Mouse (Mus musculus) hindbrain, embryonic 15.5 days (tissue): ENCODE results near the gene Prss23. TPM values are rescaled to one million over a fixed set of nuclear protein-coding genes. Genes with fewer than 3 reads are reported as not detected.

Experiments
- ATAC-seq: fragments of 200-750 bp; cut with Nextera tagmentation; 2 replicates; pipeline ENCODE4 v1.8.0; 2017; ENCODE audit warnings: low read depth, moderate number of reproducible peaks, moderate TSS enrichment; ENCODE audit not compliant: low FRiP score
- H3K27ac ChIP-seq: fragments of 300-500 bp; sonication (generic); replicated peaks from 2 replicates; pipeline ENCODE4 v1.5.1; 2015; ENCODE audit warnings: mild to moderate bottlenecking, inconsistent platforms
- H3K27me3 ChIP-seq: fragments of 300-500 bp; sonication (generic); 2 replicates; pipeline ENCODE4 v1.6.1; 2015; ENCODE audit warnings: control low read depth, inconsistent platforms
- H3K36me3 ChIP-seq: fragments of 300-500 bp; sonication (generic); 2 replicates; pipeline ENCODE4 v1.6.1; 2015; ENCODE audit warnings: control low read depth, inconsistent platforms
- H3K4me1 ChIP-seq: fragments of 300-500 bp; sonication (generic); replicated peaks from 2 replicates; pipeline ENCODE4 v1.6.1; 2015; ENCODE audit warnings: control low read depth, inconsistent platforms
- H3K4me2 ChIP-seq: fragments of 300-500 bp; sonication (generic); 2 replicates; pipeline ENCODE4 v1.6.1; 2015; ENCODE audit warnings: moderate library complexity, mild to moderate bottlenecking, inconsistent platforms
- H3K4me3 ChIP-seq: fragments of 300-500 bp; sonication (generic); 2 replicates; pipeline ENCODE4 v1.5.1; 2015; ENCODE audit warnings: mild to moderate bottlenecking, inconsistent platforms
- H3K9ac ChIP-seq: fragments of 300-500 bp; sonication (generic); 2 replicates; pipeline ENCODE4 v1.6.1; 2015; ENCODE audit warnings: inconsistent platforms
- H3K9me3 ChIP-seq: fragments of 300-500 bp; sonication (generic); 2 replicates; pipeline ENCODE4 v1.6.1; 2016; ENCODE audit warnings: control low read depth, inconsistent platforms
- WGBS: fragments of 180-500 bp; shearing (Covaris S2); methylation state at CpG from one replicate; pipeline ENCODE4 v1.1.7; 2015; 5-methylcytosine and 5-hydroxymethylcytosine counted together
- polyA plus RNA-seq: library from polyadenylated mRNA; unstranded; fragments of >200 nt; fragmentation: Nextera tagmentation; extraction: Ambion mirVana; gene quantifications from 2 replicates; pipeline ENCODE4 v1.2.1, GENCODE M21; 2015

Gene Prss23
- polyA plus RNA-seq, 1 experiment from 2014 or later: 21.0 TPM

DNA sequence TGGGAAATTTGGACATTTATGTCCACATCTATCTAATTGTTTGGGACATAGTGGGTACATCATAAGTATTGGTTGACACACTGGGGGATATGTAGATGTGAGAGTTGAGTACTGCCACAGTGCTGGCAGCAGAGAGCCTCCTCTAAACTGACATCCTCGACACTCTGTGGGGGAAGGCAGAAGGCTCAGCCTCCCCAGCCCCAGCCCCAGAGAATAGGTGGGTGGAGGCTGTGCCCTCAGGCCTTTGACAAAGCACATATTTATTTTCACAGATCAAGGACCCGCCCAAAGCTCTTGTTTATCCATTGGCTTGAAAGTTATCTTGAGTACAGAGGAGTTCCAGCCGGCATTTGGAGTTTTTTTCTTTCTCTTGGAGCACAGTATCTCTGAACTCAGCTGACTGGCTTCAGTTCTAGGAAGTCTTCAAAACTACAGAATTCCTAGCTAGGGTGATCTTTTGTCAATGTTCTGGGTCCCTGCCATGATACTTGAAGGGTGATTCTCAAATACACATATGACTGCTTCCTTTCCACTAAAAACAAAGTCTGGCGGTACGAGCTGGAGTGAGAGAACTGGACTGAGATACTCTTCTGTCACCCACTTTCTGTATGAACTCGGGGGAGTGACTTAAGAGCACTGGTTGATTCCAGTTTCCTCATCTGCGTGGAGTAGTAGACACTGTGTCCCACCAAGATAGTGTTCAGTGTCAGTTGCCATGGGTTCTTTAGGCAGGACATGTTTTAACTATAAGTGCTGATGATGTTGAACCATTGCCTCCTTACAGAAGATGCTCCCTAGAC is 43.0 kb downstream of the Prss23 start:
- no peak overlapping the region for H3K9ac ChIP-seq
- H3K4me3 ChIP-seq: no peak overlapping the region
- H3K36me3 ChIP-seq: no peaks in the 10 kb centered on the region
- no peaks in the 10 kb centered on the region for H3K4me1 ChIP-seq
- no peak overlapping the region for H3K27ac ChIP-seq
- H3K9me3 ChIP-seq: no peaks in the 10 kb centered on the region
- 78% methylated on average over 7 of the region's 7 CpGs for WGBS
- ATAC-seq: no peak
- no peaks in the 10 kb centered on the region for H3K27me3 ChIP-seq
- H3K4me2 ChIP-seq: no peak overlapping the region

DNA sequence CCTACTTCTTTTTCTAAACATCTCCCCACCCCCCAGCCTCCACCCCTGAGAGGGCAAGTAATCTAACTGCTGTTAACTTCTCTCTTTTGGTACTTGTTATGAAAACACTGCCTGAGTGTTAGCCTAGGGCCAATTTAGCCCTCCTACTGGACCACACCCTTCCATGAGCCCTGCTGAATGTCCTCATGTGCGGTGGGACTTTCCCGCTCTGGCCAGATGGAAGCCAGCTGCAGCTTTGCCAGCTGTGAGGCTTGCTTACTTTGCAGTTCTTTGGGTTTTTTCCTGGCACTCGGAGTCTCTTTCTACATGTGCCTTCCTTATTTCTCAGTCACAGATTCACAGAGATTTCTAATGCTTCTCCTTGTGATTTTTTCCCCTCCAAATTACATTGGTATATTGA is 45.3 kb downstream of the Prss23 start:
- H3K27ac ChIP-seq: no peak overlapping the region
- no peak overlapping the region for H3K4me3 ChIP-seq
- no peaks in the 10 kb centered on the region for H3K4me1 ChIP-seq
- no peak overlapping the region for H3K4me2 ChIP-seq
- H3K9me3 ChIP-seq: no peaks in the 10 kb centered on the region
- H3K36me3 ChIP-seq: no peaks in the 10 kb centered on the region
- 80% methylated on average over 3 of the region's 3 CpGs for WGBS
- ATAC-seq: no peak
- no peaks in the 10 kb centered on the region for H3K27me3 ChIP-seq
- H3K9ac ChIP-seq: no peak overlapping the region

DNA sequence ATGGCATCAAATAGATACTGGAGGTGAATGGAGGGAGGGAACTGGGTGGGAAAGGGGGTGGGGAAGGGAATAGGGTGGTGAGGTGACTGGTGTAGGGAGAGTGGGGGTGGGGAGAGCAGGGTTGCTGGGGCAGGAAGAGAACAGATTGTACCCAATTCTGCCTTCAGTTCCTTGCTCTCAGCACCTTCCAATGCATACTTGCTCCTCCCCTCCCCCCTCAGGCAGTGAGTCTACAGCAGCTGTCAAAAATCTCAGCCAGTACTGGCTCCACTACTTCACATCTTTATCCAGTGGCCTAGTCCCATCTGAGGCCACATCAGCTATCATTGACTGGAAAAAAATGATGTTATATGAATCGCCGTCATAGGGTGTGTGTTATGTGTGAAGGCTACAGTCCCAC is 48.5 kb downstream of the Prss23 start:
- no peak for ATAC-seq
- Histone ChIP-seq H3K27me3 (no peaks in the 10 kb centered on the region), H3K27ac (no peak overlapping the region), H3K36me3 (no peaks in the 10 kb centered on the region), H3K9me3 (no peaks in the 10 kb centered on the region), H3K4me2 (no peak overlapping the region), H3K4me3 (no peak overlapping the region), H3K4me1 (no peaks in the 10 kb centered on the region), H3K9ac (no peak overlapping the region)
- 85% methylated on average over 2 of the region's 2 CpGs for WGBS

DNA sequence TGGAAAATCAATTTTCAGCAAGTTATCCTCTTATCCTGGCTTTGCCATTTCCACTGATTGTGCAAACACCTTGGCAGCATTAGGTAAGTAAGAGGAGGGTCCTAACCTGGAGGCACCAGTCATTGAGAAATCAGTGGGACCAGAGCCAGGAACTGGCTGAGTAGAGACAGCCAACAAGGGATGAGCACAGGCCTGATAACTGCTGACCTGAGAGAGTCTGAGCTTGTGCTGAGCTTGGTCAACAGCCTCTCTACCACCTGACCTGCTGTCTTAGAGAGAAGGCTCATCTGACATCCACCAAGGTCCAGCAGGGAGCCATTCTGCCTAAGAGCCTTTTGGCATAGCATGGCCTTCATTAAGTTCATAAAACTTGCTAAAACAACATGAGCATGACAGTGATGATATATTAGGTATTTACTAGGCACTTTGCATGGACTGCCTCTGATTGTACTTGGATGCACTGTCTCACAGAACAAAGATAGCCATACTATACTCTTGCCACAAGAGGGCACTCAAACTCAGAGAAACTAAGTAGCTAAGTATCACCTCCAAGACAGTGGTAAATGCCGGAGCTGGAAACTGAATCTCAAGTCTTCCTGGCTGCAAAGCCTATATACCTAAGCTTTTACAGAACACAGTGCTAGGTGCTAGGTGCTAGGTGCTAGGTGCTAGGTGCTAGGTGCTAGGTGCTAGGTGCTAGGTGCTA is 49.5 kb downstream of the Prss23 start:
- Histone ChIP-seq H3K9ac (no peak overlapping the region), H3K4me3 (no peak overlapping the region), H3K4me1 (no peaks in the 10 kb centered on the region), H3K36me3 (no peaks in the 10 kb centered on the region), H3K27me3 (no peaks in the 10 kb centered on the region), H3K27ac (no peak overlapping the region), H3K4me2 (no peak overlapping the region), H3K9me3 (no peaks in the 10 kb centered on the region)
- 0% methylated on average over 1 of the region's 1 CpGs for WGBS
- ATAC-seq: peak; percentile 88

DNA sequence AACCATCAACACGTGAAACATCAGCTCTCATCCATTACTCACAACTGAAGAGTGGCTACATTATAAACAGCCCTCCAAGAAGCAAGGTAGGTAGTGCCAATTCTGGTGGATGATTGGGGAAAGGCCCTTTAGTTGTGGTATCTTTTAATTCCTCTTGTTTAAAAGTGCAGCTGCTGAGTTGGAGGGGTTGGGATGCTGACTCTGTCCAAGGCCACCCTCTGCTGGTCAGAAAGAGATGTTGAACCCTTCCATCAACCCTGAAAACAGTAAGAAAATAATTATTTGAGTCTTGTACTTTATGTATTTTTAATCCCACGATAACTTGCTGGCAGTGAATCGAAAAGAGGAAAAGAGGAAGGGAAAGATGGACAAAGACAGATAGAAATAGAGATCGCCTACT is 53.5 kb downstream of the Prss23 start:
- H3K9ac ChIP-seq: no peak overlapping the region
- no peak overlapping the region for H3K27ac ChIP-seq
- no peak overlapping the region for H3K4me3 ChIP-seq
- no peaks in the 10 kb centered on the region for H3K4me1 ChIP-seq
- H3K36me3 ChIP-seq: no peaks in the 10 kb centered on the region
- H3K27me3 ChIP-seq: no peaks in the 10 kb centered on the region
- no peak for ATAC-seq
- H3K9me3 ChIP-seq: no peaks in the 10 kb centered on the region
- 54% methylated on average over 4 of the region's 4 CpGs for WGBS
- H3K4me2 ChIP-seq: no peak overlapping the region

DNA sequence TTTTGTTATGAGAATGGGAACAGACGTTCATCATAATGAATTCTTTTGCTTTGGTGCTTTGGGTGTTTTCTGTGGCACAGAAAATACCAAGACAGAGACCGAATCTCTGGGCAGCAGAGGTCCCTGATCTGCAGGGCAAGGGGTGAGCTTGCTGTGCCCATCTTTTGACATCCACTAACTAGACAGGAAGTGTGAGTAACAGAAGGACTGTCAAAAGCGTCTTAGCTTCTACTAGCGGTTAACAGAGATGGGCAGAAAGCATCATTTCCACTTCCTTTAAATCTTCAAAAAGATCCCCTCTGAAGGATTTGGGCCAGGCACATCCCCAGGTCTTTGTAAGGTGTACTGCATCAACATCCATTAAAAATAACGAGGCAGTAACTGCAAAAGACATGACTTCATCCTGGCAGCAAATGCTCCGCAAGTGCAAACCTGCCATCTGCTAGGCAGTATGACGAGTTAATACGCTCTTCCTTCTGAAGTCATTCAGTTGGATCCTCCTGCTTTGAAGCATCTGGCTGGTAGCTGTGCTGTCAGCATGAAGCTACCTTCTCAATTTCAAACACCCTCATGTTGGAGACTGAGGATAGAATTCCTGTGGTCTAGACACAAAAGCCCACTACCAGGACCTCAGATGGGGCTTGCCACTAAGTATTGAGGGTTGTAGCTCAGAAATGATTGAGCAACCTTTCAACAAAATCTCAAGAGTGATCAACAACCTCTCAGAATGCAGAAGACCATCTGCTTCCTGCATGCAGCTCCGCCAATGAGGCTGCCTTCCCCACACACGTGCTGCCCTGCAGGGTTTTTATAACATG is 63.0 kb downstream of the Prss23 start:
- no peak overlapping the region for H3K4me3 ChIP-seq
- H3K9me3 ChIP-seq: no peaks in the 10 kb centered on the region
- peak; percentile 79 for ATAC-seq
- no peaks in the 10 kb centered on the region for H3K27me3 ChIP-seq
- H3K4me2 ChIP-seq: no peak overlapping the region
- 0 out of 2 replicates have a peak overlapping the region, but pooled peaks have one; percentile 47 for H3K27ac ChIP-seq
- WGBS: 55% methylated on average over 10 of the region's 10 CpGs
- no peak overlapping the region for H3K9ac ChIP-seq
- H3K4me1 ChIP-seq: no peaks in the 10 kb centered on the region
- H3K36me3 ChIP-seq: no peaks in the 10 kb centered on the region

DNA sequence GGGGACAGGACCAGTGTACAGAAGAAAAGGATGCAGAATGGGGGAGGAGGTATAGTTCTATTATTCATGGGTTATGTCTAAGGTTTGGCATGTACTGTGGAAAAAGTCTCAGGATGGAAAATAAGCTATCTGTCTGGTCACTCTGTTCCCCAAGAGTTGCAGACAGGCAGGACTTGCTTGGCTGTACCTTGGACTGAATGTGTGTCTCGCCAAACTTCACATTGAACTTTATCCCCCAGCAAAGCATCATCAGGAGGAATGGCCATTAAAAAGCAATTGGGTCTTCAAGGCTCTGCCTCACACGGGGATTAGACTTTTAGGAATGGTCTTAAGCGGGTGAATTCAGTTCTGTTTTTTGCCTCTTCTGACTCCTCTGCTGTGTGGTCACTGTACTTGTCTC is 63.7 kb downstream of the Prss23 start:
- 89% methylated on average over 3 of the region's 3 CpGs for WGBS
- Histone ChIP-seq H3K9ac (no peak overlapping the region), H3K36me3 (no peaks in the 10 kb centered on the region), H3K4me1 (no peaks in the 10 kb centered on the region), H3K9me3 (no peaks in the 10 kb centered on the region), H3K27ac (no peak overlapping the region), H3K4me3 (no peak overlapping the region), H3K4me2 (no peak overlapping the region), H3K27me3 (no peaks in the 10 kb centered on the region)
- ATAC-seq: no peak

DNA sequence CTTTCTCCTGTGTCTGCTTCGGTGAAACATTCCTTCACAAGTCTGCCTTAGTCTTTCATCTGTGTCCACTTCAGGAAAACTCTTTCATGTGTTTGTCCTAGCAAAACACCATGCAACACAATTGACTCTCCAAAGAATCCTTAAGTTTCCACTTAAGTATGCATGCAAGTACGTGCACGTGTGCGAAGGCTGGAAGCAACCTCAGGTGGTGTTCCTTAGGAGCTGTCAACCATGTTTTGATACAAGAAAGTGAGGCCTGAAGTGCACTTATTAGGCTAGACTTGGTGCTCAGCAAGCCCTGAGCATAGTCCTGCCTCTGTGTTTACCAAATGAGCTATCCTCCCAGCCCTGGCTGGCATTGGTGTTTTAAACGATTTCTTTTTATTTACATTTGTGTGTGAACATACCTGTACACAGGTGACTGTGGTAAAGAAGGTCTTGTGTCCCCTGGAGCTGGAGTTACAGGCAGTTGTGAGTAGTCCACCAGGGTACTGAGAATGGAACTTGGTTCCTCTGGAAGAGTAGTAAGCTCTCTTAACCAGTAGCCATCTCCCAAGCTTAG is 64.3 kb downstream of the Prss23 start:
- no peak for ATAC-seq
- 94% methylated on average over 5 of the region's 5 CpGs for WGBS

DNA sequence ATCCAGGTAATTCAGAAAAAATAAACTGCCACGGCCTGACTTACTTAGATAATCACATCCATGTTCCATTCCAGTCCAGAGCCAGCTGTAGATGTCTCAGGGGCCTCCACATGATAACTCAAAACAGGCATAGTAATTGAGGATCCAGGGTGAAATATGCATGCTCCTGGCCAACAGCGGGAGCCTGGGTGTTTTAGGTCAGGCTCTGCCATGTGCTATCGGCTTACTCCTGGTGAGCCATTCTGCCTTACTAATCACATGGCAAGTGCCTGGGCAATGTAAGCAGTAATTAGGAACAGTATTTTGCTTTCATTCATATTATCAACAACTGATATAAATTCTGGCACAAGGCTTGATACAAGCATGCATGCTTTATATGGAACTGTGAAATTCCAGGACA is 65.6 kb downstream of the Prss23 start:
- H3K9ac ChIP-seq: no peak overlapping the region
- WGBS: 45% methylated on average over 3 of the region's 3 CpGs
- ATAC-seq: no peak
- no peaks in the 10 kb centered on the region for H3K9me3 ChIP-seq
- H3K4me3 ChIP-seq: no peak overlapping the region
- no peaks in the 10 kb centered on the region for H3K4me1 ChIP-seq
- H3K4me2 ChIP-seq: no peak overlapping the region
- no peaks in the 10 kb centered on the region for H3K36me3 ChIP-seq
- H3K27ac ChIP-seq: no peak overlapping the region
- no peaks in the 10 kb centered on the region for H3K27me3 ChIP-seq

More for the DNA sequence above, 64.3 kb downstream of the Prss23 start:
- Histone ChIP-seq H3K36me3 (no peaks in the 10 kb centered on the region), H3K9me3 (no peaks in the 10 kb centered on the region), H3K27ac (no peak overlapping the region), H3K27me3 (no peaks in the 10 kb centered on the region), H3K4me2 (no peak overlapping the region), H3K4me3 (no peak overlapping the region), H3K4me1 (no peaks in the 10 kb centered on the region), H3K9ac (no peak overlapping the region)

DNA sequence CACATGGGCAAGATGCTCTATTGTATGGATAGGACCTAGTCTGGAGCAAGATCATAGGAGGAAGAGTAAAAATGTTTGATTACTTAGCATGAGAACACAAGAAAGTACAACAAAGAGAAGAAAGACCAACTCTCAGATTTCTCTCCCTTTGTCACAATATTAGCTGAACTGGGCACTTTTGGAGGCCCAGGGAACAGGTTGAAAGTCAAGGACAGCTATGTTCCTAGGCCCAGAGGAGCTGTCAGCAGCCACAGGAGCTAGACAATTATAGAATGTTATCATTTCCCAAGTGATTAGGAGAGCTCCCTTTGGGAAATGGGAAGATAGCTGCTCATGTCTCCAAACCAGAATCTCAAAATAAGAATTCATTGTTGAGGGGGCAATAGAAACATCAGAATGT is 66.1 kb downstream of the Prss23 start:
- Histone ChIP-seq H3K27ac (no peak overlapping the region), H3K4me3 (no peak overlapping the region)
- no peak for ATAC-seq

DNA sequence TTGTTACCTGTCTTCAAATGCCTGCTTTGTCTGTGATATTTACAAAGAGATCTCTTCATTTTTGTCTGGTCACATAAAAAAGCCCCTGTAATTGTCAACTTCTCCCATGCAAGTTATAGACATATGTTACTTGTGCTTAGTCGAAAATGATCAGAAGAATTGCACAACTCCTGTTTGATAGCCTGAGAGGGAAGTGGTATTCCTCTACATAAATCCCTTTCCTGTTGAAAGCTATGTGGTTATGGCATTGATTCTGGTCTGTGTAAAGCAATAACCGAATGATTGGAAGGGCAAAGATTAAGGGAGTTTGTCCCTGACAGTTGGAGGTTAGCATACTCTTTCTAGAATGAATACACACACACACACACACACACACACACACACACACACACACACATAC is 67.3 kb downstream of the Prss23 start:
- no peaks in the 10 kb centered on the region for H3K27me3 ChIP-seq
- no peak overlapping the region for H3K4me2 ChIP-seq
- H3K36me3 ChIP-seq: no peaks in the 10 kb centered on the region
- 89% methylated on average over 2 of the region's 2 CpGs for WGBS
- no peak overlapping the region for H3K9ac ChIP-seq
- H3K27ac ChIP-seq: no peak overlapping the region
- H3K9me3 ChIP-seq: no peaks in the 10 kb centered on the region
- H3K4me1 ChIP-seq: no peaks in the 10 kb centered on the region
- H3K4me3 ChIP-seq: no peak overlapping the region
- no peak for ATAC-seq

More for the DNA sequence above, 66.1 kb downstream of the Prss23 start:
- no peaks in the 10 kb centered on the region for H3K4me1 ChIP-seq
- no peak overlapping the region for H3K9ac ChIP-seq
- H3K4me2 ChIP-seq: no peak overlapping the region
- H3K27me3 ChIP-seq: no peaks in the 10 kb centered on the region
- H3K36me3 ChIP-seq: no peaks in the 10 kb centered on the region
- no peaks in the 10 kb centered on the region for H3K9me3 ChIP-seq
